Mouse (Mus musculus) layer of hippocampus, adult 18-20 months (tissue): ENCODE data around the gene Vmn2r65. TPM values are rescaled to one million over a fixed set of nuclear protein-coding genes. Genes with fewer than 3 reads are reported as not detected.

Experiments
- DNase-seq, 2 experiments: peaks; one replicate each; pipeline ENCODE4 v3.0.0; 2022; ENCODE audit warnings: low spot score in 2 of 2
- long read RNA-seq: library from polyadenylated mRNA; stranded (forward); transcript quantifications from one replicate; pipeline ENCODE4 v2.0.0, GENCODE M21; 2021
- total RNA-seq, 2 experiments: library from RNA; stranded (reverse); gene quantifications; 2 replicates each; pipeline ENCODE4 v1.2.3; 2021

Vmn2r65 gene
- not detected for total RNA-seq
- long read RNA-seq: 0 reads

DNA sequence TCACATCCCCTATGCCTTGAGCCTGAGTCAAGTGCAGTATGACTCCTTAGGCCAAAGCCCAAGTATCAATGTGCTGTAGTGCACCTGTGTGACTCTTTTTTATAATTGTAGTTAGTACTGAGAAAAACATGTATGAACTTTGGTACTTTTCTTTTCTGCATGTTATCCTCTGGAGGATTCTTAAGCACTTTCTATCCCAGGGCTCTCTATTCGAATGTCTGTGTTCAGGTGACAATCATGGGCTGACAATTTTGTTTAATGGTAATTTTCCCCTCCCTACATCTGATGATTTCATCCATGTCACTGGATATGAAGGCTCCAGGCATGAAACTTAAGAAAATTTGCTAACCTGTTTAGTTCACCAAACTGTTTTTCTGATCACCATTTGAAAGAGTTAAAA is at the start of gene Vmn2r65:
Gene Vmn2r65 (minus strand): TSS at position 101 of the 400 bp plus-strand sequence.
- no peak for DNase-seq

GRCm38 (mm10) chr7:85012168-85012567 is 48.3 kb upstream of the Vmn2r65 start, which contains the start of gene Vmn2r66:
Vmn2r66 (minus strand) TSS chr7:85012268.
- DNase-seq: no peak

DNA sequence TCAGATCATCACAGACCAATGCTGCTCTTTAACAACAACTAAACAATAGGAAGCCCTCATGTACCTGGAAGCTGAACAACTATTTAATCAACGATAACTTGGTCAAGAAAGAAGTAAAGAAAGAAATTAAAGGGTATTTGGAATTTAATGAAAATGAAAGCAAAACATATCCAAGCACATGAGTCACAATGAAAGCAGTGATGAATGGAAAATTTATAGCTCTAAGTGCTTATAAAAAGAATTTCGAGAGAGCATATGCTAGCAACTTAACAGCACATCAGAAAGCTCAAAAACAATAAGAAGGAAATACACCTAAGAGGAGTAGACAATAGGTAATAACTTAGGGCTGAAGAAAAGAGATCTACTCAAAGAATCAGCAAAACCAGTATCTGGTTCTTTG is 32.8 kb upstream of the Vmn2r65 start:
- no peak for DNase-seq

Other genes starting within 250 kb of the Vmn2r65 start
- gene Olfr291, start 110.6 kb downstream of the Vmn2r65 start, total RNA-seq: not detected
- gene Vmn2r66, start 48.2 kb upstream of the Vmn2r65 start, total RNA-seq: not detected
- not detected for gene Vmn2r67, start 191.9 kb upstream of the Vmn2r65 start, total RNA-seq